13 mouse cellular contexts compared by ENCODE assay signal in the genomic region with DNA sequence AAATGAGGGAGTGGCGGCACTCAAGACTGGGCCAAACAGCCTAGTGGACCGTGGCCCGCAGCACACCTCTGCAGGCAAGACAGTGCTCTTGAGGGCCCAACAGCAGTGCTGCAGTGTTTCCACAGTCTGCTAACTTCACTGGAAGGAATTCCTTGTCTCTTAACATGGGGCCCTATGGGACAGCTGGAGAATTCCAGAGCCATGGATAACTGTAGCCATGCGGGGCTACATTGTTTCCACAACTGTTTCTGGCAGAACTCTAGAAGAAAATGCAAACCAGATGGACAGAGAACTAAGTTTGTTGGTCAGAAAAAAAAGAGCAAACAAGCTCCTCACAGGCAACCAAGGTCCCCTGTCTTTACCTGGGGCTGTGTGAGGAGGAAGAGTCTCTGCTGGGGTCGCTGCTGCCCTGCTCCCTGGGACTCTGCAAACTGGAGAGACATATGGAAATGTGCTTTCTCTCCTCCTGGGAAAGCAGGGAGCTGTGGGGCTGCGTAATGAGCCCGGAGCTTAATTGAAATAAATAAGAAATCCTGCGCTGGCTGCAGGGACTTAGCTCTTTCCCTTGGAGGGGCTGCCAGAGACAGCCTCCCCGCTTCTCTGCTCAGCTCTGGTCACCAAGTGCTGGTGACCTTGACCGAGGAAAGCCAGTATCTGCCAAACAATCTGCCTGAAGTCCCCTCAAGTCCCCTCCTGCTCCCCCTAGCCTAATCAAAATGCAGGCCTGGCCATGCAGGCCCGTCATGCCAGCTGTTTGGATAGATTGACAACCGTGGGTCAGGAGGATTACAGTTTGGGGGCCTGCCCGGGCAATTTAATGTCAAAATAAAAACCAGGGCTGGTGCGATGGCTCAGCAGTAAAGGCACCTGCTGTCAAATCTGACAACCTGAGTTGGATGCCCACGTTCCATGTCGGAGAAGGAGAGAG.
DNase-seq lines count a peak whose midpoint lies in the region; ATAC-seq and TF ChIP-seq lines count a peak whose summit lies in the region.
"Had no signal": no experiment of that assay in that cellular context is flagged by ENCODE, and none has a peak within 500 bp of the region (broad histone marks: within the 10 kb centered on the region; RNA-seq: fewer than 3 reads in every experiment).

No protein-coding gene starts in this region.

- 0 out of 2 replicates have a peak, but pooled peaks cover 1% of the 10 kb centered on the region for H3K9me3 ChIP-seq in midbrain, embryonic 10.5 days (replicated peaks)
- H3K9me3 ChIP-seq in midbrain, postnatal 0 days (ENCODE audit: low read length): no peaks in the 10 kb centered on the region
- H3K9me3 ChIP-seq in hindbrain, postnatal 0 days (ENCODE audit: low read length): no peaks in the 10 kb centered on the region
- H3K9me3 ChIP-seq in midbrain, embryonic 16.5 days (replicated peaks; ENCODE audit: control insufficient read depth, low read length, poor library complexity, severe bottlenecking): peaks cover 1% of the 10 kb centered on the region; the same call in 1 of the 2 replicates
- H3K9me3 ChIP-seq: liver, embryonic 13.5 days had no signal

- TF ChIP-seq CTCF in midbrain, postnatal 0 days (IDR thresholded peaks at IDR 0.05): no peak
- TF ChIP-seq CTCF in hindbrain, postnatal 0 days (IDR thresholded peaks at IDR 0.05; ENCODE audit: low read depth): no peak

- no peak overlapping the region for H3K4me3 ChIP-seq in midbrain, embryonic 10.5 days
- H3K4me3 ChIP-seq in midbrain, postnatal 0 days (ENCODE audit: low read depth, low read length): no peak overlapping the region
- H3K4me3 ChIP-seq in hindbrain, postnatal 0 days (ENCODE audit: low read length): no peak overlapping the region
- H3K4me3 ChIP-seq in midbrain, embryonic 16.5 days (ENCODE audit: low read depth, low read length): no peak overlapping the region
- H3K4me3 ChIP-seq: liver, embryonic 13.5 days had no signal

- peaks cover 58% of the 10 kb centered on the region for H3K27me3 ChIP-seq in midbrain, embryonic 10.5 days (ENCODE audit: low read depth, poor library complexity, severe bottlenecking)
- H3K27me3 ChIP-seq in midbrain, postnatal 0 days (ENCODE audit: insufficient read depth, low read length): no peaks in the 10 kb centered on the region; the same call in 1 of the 2 replicates
- 0 out of 2 replicates have a peak, but pooled peaks cover 12% of the 10 kb centered on the region for H3K27me3 ChIP-seq in hindbrain, postnatal 0 days (ENCODE audit: insufficient read depth, low read length)
- H3K27me3 ChIP-seq in midbrain, embryonic 16.5 days (ENCODE audit: control insufficient read depth, insufficient read depth, low read depth, low read length): no peaks in the 10 kb centered on the region

- peak; percentile 50 for DNase-seq in embryo, embryonic 10 days (ENCODE audit: low spot score)
- no peak for DNase-seq in embryo, embryonic 9.5 days (ENCODE audit: extremely low spot score)
- no peak for DNase-seq in midbrain, embryonic 10.5 days (ENCODE audit: low spot score)
- DNase-seq in midbrain, postnatal 0 days (ENCODE audit: low spot score): no peak
- DNase-seq in hindbrain, postnatal 0 days (ENCODE audit: low spot score): peak; percentile 50
- DNase-seq in thymus, postnatal 36 days: no peak
- DNase-seq: adrenal gland, postnatal 10 days; cerebellum, adult 11-12 months; liver, embryonic 13.5 days; thymus, postnatal 14 days had no signal

- no peaks in the 10 kb centered on the region for H3K36me3 ChIP-seq in midbrain, embryonic 10.5 days
- no peaks in the 10 kb centered on the region for H3K36me3 ChIP-seq in midbrain, postnatal 0 days (ENCODE audit: insufficient read depth, low read length)
- no peaks in the 10 kb centered on the region for H3K36me3 ChIP-seq in hindbrain, postnatal 0 days (ENCODE audit: insufficient read depth, low read length)
- H3K36me3 ChIP-seq in midbrain, embryonic 16.5 days (ENCODE audit: control insufficient read depth, insufficient read depth, low read length): no peaks in the 10 kb centered on the region
- H3K36me3 ChIP-seq: liver, embryonic 13.5 days had no signal

- H3K27ac ChIP-seq in midbrain, embryonic 10.5 days (replicated peaks): peak overlapping the region; percentile 42; the same call in 1 of the 2 replicates
- H3K27ac ChIP-seq in midbrain, postnatal 0 days (ENCODE audit: low read depth, low read length): no peak overlapping the region
- H3K27ac ChIP-seq in hindbrain, postnatal 0 days: no peak overlapping the region
- no peak overlapping the region for H3K27ac ChIP-seq in midbrain, embryonic 16.5 days (ENCODE audit: low read length)
- H3K27ac ChIP-seq: liver, embryonic 13.5 days had no signal

- no peak for ATAC-seq in midbrain, postnatal 0 days (ENCODE audit: low FRiP score)
- no peak for ATAC-seq in hindbrain, postnatal 0 days
- no peak for ATAC-seq in midbrain, embryonic 16.5 days
- ATAC-seq in monocyte, adult 5-6 weeks (replicated peaks; ENCODE audit: insufficient number of reproducible peaks, low FRiP score, low TSS enrichment, poor library complexity, severe bottlenecking): no peak
- ATAC-seq: intestine, embryonic 16.5 days had no signal

- WGBS in midbrain, embryonic 10.5 days: 63% methylated on average over 16 of the region's 16 CpGs
- WGBS in midbrain, postnatal 0 days: 47% methylated on average over 16 of the region's 16 CpGs
- WGBS in hindbrain, postnatal 0 days: 39% methylated on average over 16 of the region's 16 CpGs
- WGBS in midbrain, embryonic 16.5 days: 38% methylated on average over 16 of the region's 16 CpGs

- no peak overlapping the region for H3K4me2 ChIP-seq in midbrain, postnatal 0 days (ENCODE audit: low read depth, low read length, poor library complexity, severe bottlenecking)
- no peak overlapping the region for H3K4me2 ChIP-seq in hindbrain, postnatal 0 days (ENCODE audit: low read depth, low read length)
- no peak overlapping the region for H3K4me2 ChIP-seq in midbrain, embryonic 16.5 days (ENCODE audit: low read length)
- H3K4me2 ChIP-seq: liver, embryonic 13.5 days had no signal

- H3K4me1 ChIP-seq in midbrain, embryonic 10.5 days: peaks cover 11% of the 10 kb centered on the region
- H3K4me1 ChIP-seq in midbrain, postnatal 0 days (ENCODE audit: insufficient read depth, low read length): no peaks in the 10 kb centered on the region
- H3K4me1 ChIP-seq in hindbrain, postnatal 0 days (ENCODE audit: insufficient read depth, low read length): peaks cover 9% of the 10 kb centered on the region; the same call in 1 of the 2 replicates
- H3K4me1 ChIP-seq in midbrain, embryonic 16.5 days (ENCODE audit: control insufficient read depth, insufficient read depth, low read length): peaks cover 8% of the 10 kb centered on the region
- H3K4me1 ChIP-seq: liver, embryonic 13.5 days had no signal

- H3K9ac ChIP-seq in midbrain, postnatal 0 days (replicated peaks; ENCODE audit: low read length, poor library complexity, severe bottlenecking): no peak overlapping the region
- no peak overlapping the region for H3K9ac ChIP-seq in hindbrain, postnatal 0 days (replicated peaks; ENCODE audit: low read length)
- peak overlapping the region; percentile 30; the same call in 1 of the 2 replicates for H3K9ac ChIP-seq in midbrain, embryonic 16.5 days (ENCODE audit: low read depth, low read length)
- H3K9ac ChIP-seq: liver, embryonic 13.5 days had no signal

Comparison
In these comparisons a context has a peak if more than half of its experiments do, and no peak if none do; other contexts are left out.
1. DNase-seq: peak in embryo, embryonic 10 days (single experiment) and hindbrain, postnatal 0 days (single experiment); none in embryo, embryonic 9.5 days (single experiment), midbrain, embryonic 10.5 days (single experiment), midbrain, postnatal 0 days (single experiment) and thymus, postnatal 36 days (0 of 2).